Comparison of ENCODE assay signal across 12 mouse cellular contexts in genomic region chr1:135644110-135644509, GRCm38 (mm10). TPM values are rescaled to one million over a fixed set of nuclear protein-coding genes. Genes with fewer than 3 reads are reported as not detected.
A peak's percentile ranks its signal among the peaks of the same experiment; 100 is the strongest.
DNase-seq lines count a peak whose midpoint lies in the region; ATAC-seq lines count a peak whose summit lies in the region.
"Had no signal": no experiment of that assay in that cellular context is flagged by ENCODE, and none has a peak within 500 bp of the region (broad histone marks: within the 10 kb centered on the region; RNA-seq: fewer than 3 reads in every experiment).

No protein-coding gene starts in this region.

- H3K27ac ChIP-seq in limb, embryonic 15.5 days, result no peak overlapping the region
- H3K27ac ChIP-seq in limb, embryonic 10.5 days, result no peak overlapping the region
- H3K27ac ChIP-seq in forebrain, embryonic 10.5 days, result no peak overlapping the region

- no peak overlapping the region for H3K4me3 ChIP-seq in limb, embryonic 15.5 days
- H3K4me3 ChIP-seq in limb, embryonic 10.5 days, result no peak overlapping the region
- no peak overlapping the region for H3K4me3 ChIP-seq in forebrain, embryonic 10.5 days

- no peaks in the 10 kb centered on the region for H3K9me3 ChIP-seq in limb, embryonic 15.5 days
- H3K9me3 ChIP-seq in limb, embryonic 10.5 days (replicated peaks), result no peaks in the 10 kb centered on the region
- H3K9me3 ChIP-seq in forebrain, embryonic 10.5 days, result no peaks in the 10 kb centered on the region

- WGBS in limb, embryonic 15.5 days, result 51% methylated on average over 5 of the region's 5 CpGs
- 95% methylated on average over 5 of the region's 5 CpGs for WGBS in limb, embryonic 10.5 days
- WGBS in forebrain, embryonic 10.5 days, result 89% methylated on average over 5 of the region's 5 CpGs

- H3K9ac ChIP-seq in limb, embryonic 15.5 days, result no peak overlapping the region
- H3K9ac ChIP-seq: liver, postnatal 0 days had no signal

- H3K27me3 ChIP-seq in limb, embryonic 15.5 days, result no peaks in the 10 kb centered on the region
- no peaks in the 10 kb centered on the region for H3K27me3 ChIP-seq in limb, embryonic 10.5 days (ENCODE audit: low read depth, poor library complexity, severe bottlenecking)
- no peaks in the 10 kb centered on the region for H3K27me3 ChIP-seq in forebrain, embryonic 10.5 days (ENCODE audit: poor library complexity, severe bottlenecking)

- peaks cover 7% of the 10 kb centered on the region for H3K4me1 ChIP-seq in limb, embryonic 15.5 days
- H3K4me1 ChIP-seq in limb, embryonic 10.5 days, result peaks cover 6% of the 10 kb centered on the region
- H3K4me1 ChIP-seq in forebrain, embryonic 10.5 days, result peaks cover 19% of the 10 kb centered on the region

- peak; percentile 61 for DNase-seq in gastrocnemius, postnatal 10 days
- no peak for DNase-seq in gastrocnemius, adult 18-20 months (ENCODE audit: low spot score)
- DNase-seq in limb, embryonic 10.5 days (ENCODE audit: low spot score), result no peak
- DNase-seq in MN1 (ENCODE audit: low spot score), result peak; percentile 88
- peak; percentile 39 for DNase-seq in brain, adult 2 months (ENCODE audit: low read depth, low spot score)
- no peak for DNase-seq in forebrain, embryonic 10.5 days (ENCODE audit: extremely low spot score, low spot score)
- DNase-seq in urinary bladder, postnatal 25 days (ENCODE audit: low spot score), result no peak
- DNase-seq: gastrocnemius, postnatal 25 days; liver, postnatal 0 days; right cerebral cortex, postnatal 14 days had no signal

- no peak overlapping the region for H3K4me2 ChIP-seq in limb, embryonic 15.5 days

- ATAC-seq in limb, embryonic 15.5 days (ENCODE audit: insufficient number of reproducible peaks, low FRiP score, low TSS enrichment, low read depth), result peak; percentile 74
- ATAC-seq: intestine, embryonic 16.5 days; liver, postnatal 0 days had no signal

- H3K36me3 ChIP-seq in limb, embryonic 15.5 days, result no peaks in the 10 kb centered on the region
- no peaks in the 10 kb centered on the region for H3K36me3 ChIP-seq in limb, embryonic 10.5 days
- H3K36me3 ChIP-seq in forebrain, embryonic 10.5 days (replicated peaks), result no peaks in the 10 kb centered on the region

RNA-seq across cellular contexts. Expression of gene Nav1, which starts 37.0 kb away (rescaled TPM):
- 10 to 100 TPM; 17.2 to 29.5 TPM for total RNA-seq in gastrocnemius, postnatal 10 days (2021)
- total RNA-seq in gastrocnemius, adult 18-20 months (2021), result 10 to 100 TPM in 1 of 2 experiments, 1 to 10 TPM in 1; 8.4 to 11.4 TPM
- polyA plus RNA-seq in limb, embryonic 15.5 days (2015; fragmentation: Nextera tagmentation; extraction: Ambion mirVana), result 10.4 and 10.6 TPM in 2 replicates
- polyA plus RNA-seq in limb, embryonic 10.5 days (2016; fragmentation: Nextera tagmentation; extraction: Ambion mirVana), result 16.1 and 18.3 TPM in 2 replicates
- polyA plus RNA-seq in forebrain, embryonic 10.5 days (2016; fragmentation: Nextera tagmentation; extraction: Ambion mirVana), result 25.3 and 28.4 TPM in 2 replicates

Comparison
In these comparisons a context has a peak if more than half of its experiments do, and no peak if none do; other contexts are left out.
1. DNase-seq: peak in gastrocnemius, postnatal 10 days (single experiment), MN1 (single experiment) and brain, adult 2 months (single experiment); none in gastrocnemius, adult 18-20 months (single experiment), limb, embryonic 10.5 days (single experiment), forebrain, embryonic 10.5 days (single experiment) and urinary bladder, postnatal 25 days (single experiment).